Mouse (Mus musculus) cerebellum, adult 2 months (tissue): Measurements from ENCODE around the gene Epha8.

ENCODE experiments used
- CTCF ChIP-seq: fragments of 200-500 bp; IDR thresholded peaks from 2 replicates; pipeline ENCODE4 v1.5.1; 2011; ENCODE audit warnings: low read depth, mild to moderate bottlenecking, control low read depth, low read length, moderate library complexity, borderline replicate concordance; ENCODE audit not compliant: insufficient read depth
- POLR2A ChIP-seq: fragments of 200-500 bp; IDR thresholded peaks from 2 replicates; pipeline ENCODE4 v1.6.1; 2011; ENCODE audit warnings: low read length, control low read depth, borderline replicate concordance; ENCODE audit not compliant: insufficient read depth

- no peak for TF ChIP-seq CTCF
- TF ChIP-seq POLR2A, result no peak
These were observed 26.1 kb downstream of the Epha8 start for GRCm38 (mm10) chr4:136930474-136930873.
